ENCODE assay signal across 10 mouse cellular contexts in genomic region chr9:116150725-116151396, GRCm38 (mm10). TPM values are rescaled to one million over a fixed set of nuclear protein-coding genes. Genes with fewer than 3 reads are reported as not detected.
DNase-seq lines count a peak whose midpoint lies in the region; ATAC-seq lines count a peak whose summit lies in the region.
"Had no signal": no experiment of that assay in that cellular context is flagged by ENCODE, and none has a peak within 500 bp of the region (broad histone marks: within the 10 kb centered on the region; RNA-seq: fewer than 3 reads in every experiment).

No protein-coding gene starts in this region.

- no peaks in the 10 kb centered on the region for H3K36me3 ChIP-seq in hindbrain, embryonic 16.5 days (ENCODE audit: control insufficient read depth, insufficient read depth, low read length)
- peaks cover 4% of the 10 kb centered on the region; the same call in 1 of the 2 replicates for H3K36me3 ChIP-seq in hindbrain, embryonic 10.5 days
- H3K36me3 ChIP-seq in heart, embryonic 16.5 days (ENCODE audit: control insufficient read depth, insufficient read depth), result peaks cover 9% of the 10 kb centered on the region; the same call in 1 of the 2 replicates

- no peak overlapping the region for H3K9ac ChIP-seq in hindbrain, embryonic 16.5 days (ENCODE audit: low read depth, low read length)
- H3K9ac ChIP-seq in heart, embryonic 16.5 days (ENCODE audit: low read length), result no peak overlapping the region
- H3K9ac ChIP-seq: liver, embryonic 15.5 days had no signal

- no peaks in the 10 kb centered on the region; the same call in 1 of the 2 replicates for H3K27me3 ChIP-seq in hindbrain, embryonic 16.5 days (replicated peaks; ENCODE audit: control insufficient read depth, insufficient read depth, low read length)
- no peaks in the 10 kb centered on the region for H3K27me3 ChIP-seq in hindbrain, embryonic 10.5 days (ENCODE audit: insufficient read depth, poor library complexity, severe bottlenecking)
- H3K27me3 ChIP-seq in heart, embryonic 16.5 days (ENCODE audit: control insufficient read depth, insufficient read depth, low read length), result no peaks in the 10 kb centered on the region
- H3K27me3 ChIP-seq: liver, embryonic 15.5 days had no signal

- H3K27ac ChIP-seq in hindbrain, embryonic 16.5 days (ENCODE audit: low read depth, low read length), result peak overlapping the region; percentile 49
- no peak overlapping the region for H3K27ac ChIP-seq in hindbrain, embryonic 10.5 days
- peak overlapping the region; percentile 52 for H3K27ac ChIP-seq in heart, embryonic 16.5 days (ENCODE audit: low read length)
- H3K27ac ChIP-seq: liver, embryonic 15.5 days had no signal

- no peaks in the 10 kb centered on the region for H3K9me3 ChIP-seq in hindbrain, embryonic 16.5 days (ENCODE audit: control insufficient read depth, low read length)
- no peaks in the 10 kb centered on the region for H3K9me3 ChIP-seq in hindbrain, embryonic 10.5 days
- H3K9me3 ChIP-seq in heart, embryonic 16.5 days (replicated peaks; ENCODE audit: control insufficient read depth, low read length), result peaks cover 5% of the 10 kb centered on the region; the same call in 1 of the 2 replicates
- H3K9me3 ChIP-seq: liver, embryonic 15.5 days had no signal

- H3K4me3 ChIP-seq in hindbrain, embryonic 16.5 days (ENCODE audit: low read length), result no peak overlapping the region
- no peak overlapping the region for H3K4me3 ChIP-seq in hindbrain, embryonic 10.5 days
- H3K4me3 ChIP-seq in heart, embryonic 16.5 days (ENCODE audit: low read length), result no peak overlapping the region
- H3K4me3 ChIP-seq: liver, embryonic 15.5 days had no signal

- WGBS in hindbrain, embryonic 16.5 days, result 26% methylated on average over 7 of the region's 7 CpGs
- 19% methylated on average over 7 of the region's 7 CpGs for WGBS in hindbrain, embryonic 10.5 days
- WGBS in heart, embryonic 16.5 days, result 21% methylated on average over 7 of the region's 7 CpGs

- DNase-seq in hindbrain, embryonic 10.5 days (ENCODE audit: low spot score), result no peak
- DNase-seq in NIH3T3 (ENCODE audit: low read depth) (peak; percentile 33), ZHBTc4 (ENCODE audit: low read depth, low spot score) (peak; percentile 39)
- DNase-seq in testis, postnatal 14 days (ENCODE audit: low spot score), result no peak
- no peak for DNase-seq in left cerebral cortex, adult 9 months (ENCODE audit: low spot score in 2 of 2)
- DNase-seq: cerebellum, postnatal 36 days; kidney, adult 8-10 months had no signal

- no peak overlapping the region for H3K4me2 ChIP-seq in hindbrain, embryonic 16.5 days (ENCODE audit: low read length)
- peak overlapping the region; percentile 7 for H3K4me2 ChIP-seq in heart, embryonic 16.5 days (ENCODE audit: low read depth, low read length)
- H3K4me2 ChIP-seq: liver, embryonic 15.5 days had no signal

- ATAC-seq in hindbrain, embryonic 16.5 days, result no peak
- ATAC-seq in heart, embryonic 16.5 days (replicated peaks; ENCODE audit: extremely low read depth, insufficient read depth, low FRiP score), result peak; percentile 58

- peaks cover 3% of the 10 kb centered on the region for H3K4me1 ChIP-seq in hindbrain, embryonic 16.5 days (ENCODE audit: control insufficient read depth, insufficient read depth, low read depth, low read length)
- peaks cover 38% of the 10 kb centered on the region for H3K4me1 ChIP-seq in hindbrain, embryonic 10.5 days (replicated peaks)
- peaks cover 32% of the 10 kb centered on the region for H3K4me1 ChIP-seq in heart, embryonic 16.5 days (ENCODE audit: control insufficient read depth, insufficient read depth, low read length)

RNA-seq across cellular contexts. Expression of gene Tgfbr2, which starts 24.3 kb away (rescaled TPM):
- 8.4 and 10.5 TPM in 2 replicates for polyA plus RNA-seq in hindbrain, embryonic 16.5 days (2015; fragmentation: Nextera tagmentation; extraction: Ambion mirVana)
- polyA plus RNA-seq in hindbrain, embryonic 10.5 days (2016; fragmentation: Nextera tagmentation; extraction: Ambion mirVana), result 8.3 and 8.4 TPM in 2 replicates
- polyA plus RNA-seq in heart, embryonic 16.5 days (2015; fragmentation: Nextera tagmentation; extraction: Ambion mirVana), result 23.7 and 24.9 TPM in 2 replicates

Comparison
In these comparisons a context has a peak if more than half of its experiments do, and no peak if none do; other contexts are left out.
1. DNase-seq: peak in NIH3T3 (single experiment) and ZHBTc4 (single experiment); none in hindbrain, embryonic 10.5 days (single experiment), testis, postnatal 14 days (single experiment) and left cerebral cortex, adult 9 months (0 of 2).